Mouse (Mus musculus) heart, adult 2 months (tissue): ENCODE data around the gene Gm45140.

Experiments
- EP300 ChIP-seq: fragments of 200-500 bp; IDR thresholded peaks from 2 replicates; pipeline ENCODE4 v1.6.1; 2011; ENCODE audit warnings: low read depth, low read length, control low read depth; ENCODE audit not compliant: insufficient read depth
- POLR2A ChIP-seq: fragments of 200-500 bp; IDR thresholded peaks from 2 replicates; pipeline ENCODE4 v1.6.1; 2011; ENCODE audit warnings: mild to moderate bottlenecking, low read depth, low read length, control low read depth; ENCODE audit not compliant: insufficient read depth

DNA sequence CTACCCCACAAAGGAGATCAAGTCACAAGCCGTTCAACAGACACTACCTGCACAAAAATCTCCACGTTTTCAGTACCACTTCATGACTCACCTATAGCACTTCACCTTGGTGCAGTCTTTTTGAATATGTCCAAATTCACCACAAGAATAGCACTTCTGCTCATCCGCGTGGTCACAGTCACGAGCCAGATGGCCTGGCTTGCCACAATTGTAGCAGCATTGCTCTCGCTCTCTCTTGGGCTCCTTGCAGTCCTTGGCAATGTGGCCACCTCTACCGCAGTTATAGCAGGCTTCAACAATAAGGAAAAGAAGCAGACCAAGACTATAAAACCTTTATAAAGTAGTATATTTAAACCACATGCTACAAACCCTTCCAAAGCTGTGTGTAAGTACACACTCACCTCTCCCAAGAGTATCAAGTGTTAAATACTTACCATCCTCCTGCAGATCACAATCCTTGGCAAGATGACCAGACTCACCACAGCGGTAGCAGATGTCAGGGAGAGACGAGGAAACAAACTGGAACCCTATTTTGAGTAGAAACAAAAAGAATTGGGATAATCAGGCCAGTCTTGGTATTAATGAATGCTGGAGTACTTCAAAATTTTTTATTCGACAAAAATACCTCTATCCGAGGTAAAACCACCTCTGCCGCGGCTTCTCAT lies 9.6 kb upstream of the Gm45140 start:
- TF ChIP-seq POLR2A (no peak), EP300 (no peak)
